Mouse (Mus musculus) skeletal muscle tissue, postnatal 0 days (tissue): ENCODE data around the gene Fez2. TPM values are rescaled to one million over a fixed set of nuclear protein-coding genes. Genes with fewer than 3 reads are reported as not detected.

ENCODE experiments used
- polyA plus RNA-seq: library from polyadenylated mRNA; unstranded; fragments of >200 nt; fragmentation: Nextera tagmentation; extraction: Ambion mirVana; gene quantifications from 2 replicates; pipeline ENCODE4 v1.2.1, GENCODE M21; 2015

The Fez2 gene
- 42.5 and 48.1 TPM in 2 replicates for polyA plus RNA-seq

DNA sequence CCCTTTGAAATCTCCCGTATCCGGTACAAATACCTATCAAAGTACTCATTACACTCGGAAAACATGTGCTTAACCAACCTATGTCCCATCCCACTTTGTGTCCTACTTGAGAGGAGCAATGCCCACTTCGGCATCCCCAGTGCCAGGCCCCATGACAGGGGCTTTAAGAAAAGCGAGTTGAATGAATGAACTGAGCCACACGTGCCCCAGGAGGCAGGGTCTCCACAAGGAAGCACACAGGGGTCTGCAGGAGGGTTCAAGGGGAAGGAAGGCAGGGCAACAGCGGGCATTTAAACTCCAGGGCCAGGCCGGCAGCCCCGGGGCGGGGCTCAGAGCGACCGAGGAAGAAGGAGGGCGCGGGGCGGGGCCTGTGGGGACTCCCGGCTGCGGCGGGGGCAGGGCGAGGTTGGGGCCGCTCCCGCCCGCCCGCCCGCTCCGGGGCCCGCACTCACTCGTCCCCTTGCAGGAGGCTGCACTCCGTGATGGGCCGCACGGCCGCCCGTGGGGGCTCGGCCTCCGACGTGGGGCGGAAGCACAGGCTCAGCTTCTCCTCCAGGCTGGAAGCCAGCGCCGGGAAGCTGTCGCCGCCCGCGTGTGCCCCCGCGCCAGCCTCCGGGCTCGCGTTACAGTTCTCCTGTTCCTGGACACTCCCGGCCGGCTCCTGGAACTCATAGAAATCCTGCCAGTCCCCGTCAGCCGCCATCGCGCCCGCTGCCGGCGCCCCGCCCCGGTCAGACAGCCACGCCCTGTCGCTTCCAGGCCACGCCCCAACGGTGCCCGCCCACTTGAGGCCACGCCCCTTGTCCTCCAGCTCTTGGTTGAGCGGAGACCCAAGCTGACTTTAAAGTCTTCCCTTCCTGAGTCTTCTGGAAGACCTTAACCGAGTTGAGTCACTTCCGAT lies at the start of gene Fez2:
Gene Fez2 (minus strand): TSS at position 772 of the 901 bp plus-strand sequence.

Other genes with a start within 250 kb of the Fez2 start
- 3.0 TPM in 2 replicates for gene Crim1, start 217.9 kb downstream of the Fez2 start, polyA plus RNA-seq
- 0.69 and 0.89 TPM in 2 replicates for gene Vit, start 89.9 kb upstream of the Fez2 start, polyA plus RNA-seq